Mouse (Mus musculus): ENCODE results near the gene Mc1r.
"Not testable (repeated sequence)": the region's sequence is repeated elsewhere in the genome, so short reads cannot be mapped to it uniquely, and the experiment has no call there.

Gene Mc1r

GRCm38 (mm10) chr8:123412560-123413170, 5.8 kb downstream of the Mc1r start:
- DNase-seq: no peak

- DNase-seq: no peak
Observed at GRCm38 (mm10) chr8:123414255-123414654, 7.3 kb downstream of the Mc1r start.

GRCm38 (mm10) chr8:123414997-123415696, 8.2 kb downstream of the Mc1r start:
- DNase-seq: not testable (repeated sequence)

GRCm38 (mm10) chr8:123415967-123416943, 9.3 kb downstream of the Mc1r start:
- no peak for DNase-seq

- DNase-seq: no peak
Observed at GRCm38 (mm10) chr8:123416944-123417555, 10.1 kb downstream of the Mc1r start.

GRCm38 (mm10) chr8:123419711-123420110, 12.8 kb downstream of the Mc1r start:
- DNase-seq: no peak

GRCm38 (mm10) chr8:123420525-123421281, 13.8 kb downstream of the Mc1r start:
- DNase-seq: no peak

GRCm38 (mm10) chr8:123421325-123421724, 14.4 kb downstream of the Mc1r start:
- DNase-seq: no peak

GRCm38 (mm10) chr8:123422056-123422780, 15.3 kb downstream of the Mc1r start:
- DNase-seq: peak; percentile 77

- DNase-seq: no peak
Observed at GRCm38 (mm10) chr8:123422781-123423159, 15.9 kb downstream of the Mc1r start.

GRCm38 (mm10) chr8:123423441-123423840, 16.5 kb downstream of the Mc1r start, which contains the start of gene Def8:
Gene Def8, plus strand, starts transcription at chr8:123423527.
- DNase-seq: no peak

- DNase-seq: no peak
Observed at GRCm38 (mm10) chr8:123426511-123427509, 19.9 kb downstream of the Mc1r start.

GRCm38 (mm10) chr8:123427639-123428275, 20.9 kb downstream of the Mc1r start:
- no peak for DNase-seq

GRCm38 (mm10) chr8:123428343-123428893, 21.5 kb downstream of the Mc1r start:
- DNase-seq: no peak

GRCm38 (mm10) chr8:123428939-123429721, 22.2 kb downstream of the Mc1r start:
- no peak for DNase-seq

- DNase-seq: not testable (repeated sequence)
Observed at GRCm38 (mm10) chr8:123429722-123430013, 22.8 kb downstream of the Mc1r start.

GRCm38 (mm10) chr8:123430936-123431335, 24.0 kb downstream of the Mc1r start:
- DNase-seq: not testable (repeated sequence)

GRCm38 (mm10) chr8:123431616-123432365, 24.9 kb downstream of the Mc1r start:
- DNase-seq: no peak

Data from lung, postnatal 14 days (tissue).